Mouse (Mus musculus) bone marrow macrophage, adult 2 months (primary cell): Measurements from ENCODE around the gene Ripor2.

ENCODE experiments used
- CTCF ChIP-seq: IDR thresholded peaks from 2 replicates; pipeline ENCODE4 v1.5.1; 2012; ENCODE audit warnings: low read depth, mild to moderate bottlenecking, low read length, moderate library complexity
- POLR2A ChIP-seq: IDR thresholded peaks from 2 replicates; pipeline ENCODE4 v1.6.1; 2012; ENCODE audit warnings: mild to moderate bottlenecking, low read depth, low read length, borderline replicate concordance

GRCm38 (mm10) chr13:24575126-24575525 lies 6.9 kb upstream of the Ripor2 start:
- TF ChIP-seq POLR2A (no peak), CTCF (no peak)
